Mouse (Mus musculus) heart, adult 2 months (tissue): ENCODE data around the gene B3galt2.

ENCODE experiments used
- CTCF ChIP-seq: fragments of 200-600 bp; IDR thresholded peaks from 2 replicates; pipeline ENCODE4 v1.8.1; 2022; ENCODE audit warnings: antibody characterized with exemption, mild to moderate bottlenecking, moderate library complexity
- POLR2A ChIP-seq: fragments of 200-500 bp; IDR thresholded peaks from 2 replicates; pipeline ENCODE4 v1.6.1; 2011; ENCODE audit warnings: mild to moderate bottlenecking, low read depth, low read length, control low read depth; ENCODE audit not compliant: insufficient read depth

GRCm38 (mm10) chr1:143632361-143632760 is 8.1 kb upstream of the B3galt2 start:
- TF ChIP-seq POLR2A (no peak), CTCF (no peak)
